Mouse (Mus musculus): ENCODE data around the gene Cldn15.

DNA sequence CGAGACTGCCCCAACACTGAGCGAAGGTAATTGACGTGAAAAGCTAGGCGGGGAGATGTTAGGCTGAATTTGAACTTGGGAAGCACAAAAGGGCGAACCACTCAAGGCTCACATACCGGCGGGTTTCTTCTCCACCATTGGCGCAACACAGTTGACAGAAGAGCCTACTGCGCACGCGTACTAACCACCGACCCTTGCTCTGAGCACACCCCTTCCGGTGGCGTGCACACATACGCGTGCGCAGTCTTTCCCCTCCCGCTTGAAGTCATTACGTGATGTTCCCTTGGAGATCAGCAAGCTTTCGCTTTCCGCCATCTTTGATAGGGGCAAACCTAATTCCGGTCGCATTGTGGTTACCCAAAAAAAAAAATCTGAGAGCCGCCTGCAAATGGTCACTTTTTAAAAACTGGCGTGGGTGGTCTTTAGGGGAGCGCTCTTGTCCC, 20.3 kb downstream of the Cldn15 start, which contains the start of gene Plod3:
- no peak for TF ChIP-seq CTCF (IDR thresholded peaks at IDR 0.05; ENCODE audit: insufficient read depth, low read depth, low read length)
- peak; percentile 39; the same call in 1 of the 2 replicates for TF ChIP-seq POLR2A (IDR thresholded peaks at IDR 0.05; ENCODE audit: insufficient read depth, low read depth, low read length)
